Mouse (Mus musculus): ENCODE results near the gene Irf2bpl.

The Irf2bpl gene

GRCm38 (mm10) chr12:86885336-86885735 is 738 bp upstream of the Irf2bpl start:
- no peak for DNase-seq

DNA sequence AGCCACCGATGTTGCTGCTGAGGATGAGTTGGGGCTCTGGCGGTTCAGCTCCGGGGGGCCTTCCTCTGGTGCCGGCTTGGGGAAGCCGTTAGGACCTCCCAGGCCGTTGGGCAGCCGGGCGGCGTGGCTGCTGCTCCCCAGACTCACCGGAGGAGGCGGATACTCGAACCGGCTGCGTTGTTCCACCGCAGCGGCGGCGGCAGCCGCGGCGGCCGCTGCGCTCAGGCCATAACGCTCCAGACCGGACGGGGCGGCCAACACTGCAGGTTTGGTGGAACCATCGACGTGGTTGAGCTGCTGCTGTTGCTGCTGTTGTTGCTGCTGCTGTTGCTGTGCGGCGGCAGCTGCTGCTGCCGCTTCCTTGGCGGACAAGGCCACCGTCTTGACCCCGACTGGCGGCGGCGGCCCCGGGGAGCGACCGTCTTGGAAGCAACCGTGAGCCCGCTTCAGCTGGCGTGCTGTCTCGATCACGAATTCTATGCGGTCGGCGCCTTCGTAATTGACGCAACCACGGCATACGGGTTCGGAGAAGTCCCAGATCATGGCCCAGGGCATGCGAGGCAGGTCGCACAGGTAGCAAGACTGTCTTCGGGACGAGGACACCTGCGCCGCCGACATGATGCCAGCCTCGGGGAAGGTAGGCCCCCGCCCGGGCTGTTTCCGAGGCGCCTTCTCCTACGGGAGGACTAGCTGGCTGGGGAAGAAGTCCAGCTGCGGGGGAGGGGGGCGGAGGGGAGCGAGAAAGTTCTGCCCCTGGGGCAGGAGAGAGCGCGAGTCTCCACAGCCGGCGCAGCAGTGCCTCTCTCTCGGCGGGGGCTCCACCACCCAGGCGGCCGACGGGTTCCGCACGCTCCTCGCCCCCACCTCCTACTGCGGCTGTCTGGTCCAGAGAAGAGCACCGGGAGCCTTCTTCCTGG is 1.1 kb downstream of the Irf2bpl start:
- no peak for DNase-seq

- no peak for DNase-seq
Measured at GRCm38 (mm10) chr12:86883019-86883279, 1.6 kb downstream of the Irf2bpl start.

DNA sequence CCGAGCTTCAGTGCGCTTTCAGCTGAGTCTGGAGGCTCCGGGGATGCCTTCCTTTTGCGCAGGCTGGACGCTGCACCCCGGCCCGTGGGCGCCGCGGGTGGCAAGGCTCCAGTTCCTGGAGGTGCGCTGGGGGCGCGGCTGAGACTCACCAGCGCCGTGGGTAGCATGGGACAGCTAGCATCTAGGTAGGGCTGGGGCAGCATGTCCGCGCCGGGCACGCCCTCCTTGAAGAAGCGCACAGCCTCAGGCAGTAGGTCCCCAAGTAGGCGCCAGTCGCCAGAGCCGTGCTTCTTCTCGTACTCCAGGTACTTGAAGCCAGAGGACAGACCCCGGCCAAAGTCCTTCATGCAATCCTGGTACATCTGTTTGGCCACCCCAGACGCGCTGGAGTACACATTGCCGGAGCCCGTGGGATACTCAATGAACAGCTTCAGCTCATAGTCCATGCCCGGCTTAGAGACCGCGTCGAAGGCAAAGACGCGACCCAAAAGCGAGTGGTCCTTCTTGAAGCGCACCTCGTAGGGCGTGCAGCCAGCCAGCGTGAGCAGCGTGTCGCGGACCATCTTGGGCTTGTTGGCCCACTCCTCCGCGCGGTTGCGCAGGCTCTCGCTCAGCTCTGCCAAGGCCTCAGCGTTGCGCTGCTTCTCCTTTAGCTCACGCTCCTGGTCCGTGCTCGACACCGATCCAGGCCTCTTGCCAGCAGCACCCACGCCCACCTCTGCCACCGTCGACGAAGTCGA is 2.1 kb downstream of the Irf2bpl start:
- peak; percentile 85 for DNase-seq

DNA sequence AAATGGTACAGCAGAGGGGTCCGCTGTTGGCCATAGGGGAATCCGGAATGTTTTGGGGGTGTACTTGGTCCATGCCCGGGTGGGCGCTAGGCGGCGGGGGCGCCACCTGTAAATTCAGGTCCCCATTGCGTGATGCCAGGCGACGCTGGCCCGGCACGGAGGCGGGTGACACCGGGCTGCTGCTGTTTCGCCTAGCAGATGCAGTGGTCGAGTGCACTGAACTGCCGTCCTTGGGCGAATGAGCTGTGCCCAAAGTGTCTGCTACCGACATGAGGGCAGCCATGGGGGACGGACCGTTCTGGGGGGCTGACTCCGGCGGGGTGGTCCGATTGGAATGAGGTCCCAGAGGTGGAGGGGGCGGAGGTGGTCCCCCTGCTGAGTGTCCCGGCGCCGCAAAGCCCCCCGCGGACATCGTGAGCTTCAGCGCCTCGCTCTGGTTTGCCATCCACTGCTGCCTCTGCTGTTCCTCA is 2.8 kb downstream of the Irf2bpl start:
- no peak for DNase-seq

GRCm38 (mm10) chr12:86880090-86880723 is 4.4 kb downstream of the Irf2bpl start:
- DNase-seq = no peak

GRCm38 (mm10) chr12:86879446-86880085 is 5.0 kb downstream of the Irf2bpl start:
- DNase-seq = no peak

GRCm38 (mm10) chr12:86878426-86879353 is 5.9 kb downstream of the Irf2bpl start:
- no peak for DNase-seq

DNA sequence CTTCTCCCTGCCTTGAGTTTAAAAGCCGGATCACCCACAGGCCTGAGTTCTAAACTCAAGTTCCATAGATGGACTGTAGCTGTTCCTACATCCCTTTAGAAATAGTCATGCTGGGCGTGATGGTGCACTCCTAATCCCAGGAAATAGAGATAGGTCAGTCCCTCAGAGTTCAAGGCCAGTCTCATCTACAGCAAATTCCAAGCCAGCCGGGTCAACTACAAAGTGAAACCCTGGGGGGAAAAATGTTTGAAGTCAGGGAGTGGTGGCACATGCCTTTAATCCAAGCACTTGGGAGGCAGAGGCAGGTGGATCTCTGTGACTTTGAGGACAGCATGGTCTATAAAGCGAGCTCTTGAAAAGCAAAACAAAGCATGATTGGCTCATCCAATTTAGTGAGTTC is 7.6 kb downstream of the Irf2bpl start:
- no peak for DNase-seq

GRCm38 (mm10) chr12:86876116-86876515 is 8.5 kb downstream of the Irf2bpl start:
- DNase-seq = no peak

DNA sequence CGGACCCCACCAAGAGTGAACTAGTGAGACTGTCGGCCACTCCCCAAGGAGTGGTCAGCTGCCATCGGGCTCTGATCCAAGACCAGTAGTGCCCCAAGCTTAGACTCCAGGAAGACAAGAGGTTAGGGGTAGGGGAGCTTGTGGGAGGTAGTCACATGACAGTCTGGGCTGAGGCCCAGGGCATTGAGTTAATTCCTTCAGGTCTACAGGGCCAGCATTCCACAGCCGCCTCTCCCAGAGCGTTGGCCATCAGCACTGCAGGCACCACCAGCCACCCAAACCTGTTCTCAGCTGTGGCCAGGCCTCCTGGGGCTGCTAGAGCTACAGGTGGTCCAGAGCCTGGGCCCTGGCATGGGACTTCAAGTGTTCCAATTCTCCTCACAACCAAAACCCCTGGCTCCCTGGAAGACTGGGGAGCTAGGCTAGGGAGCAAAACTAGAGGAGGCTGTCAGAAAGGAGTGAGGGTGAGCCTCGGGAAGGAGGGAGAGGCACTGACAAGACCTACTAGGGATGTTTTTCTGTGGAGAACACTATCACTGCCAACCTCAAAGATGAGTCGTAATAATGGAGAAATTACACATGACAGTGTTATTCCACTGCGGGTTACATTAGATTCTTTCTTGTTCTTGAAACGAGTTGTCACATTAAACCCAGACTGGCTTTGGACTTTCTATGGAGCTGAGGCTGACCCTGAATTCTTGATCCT is 12.1 kb downstream of the Irf2bpl start:
- DNase-seq = no peak

DNA sequence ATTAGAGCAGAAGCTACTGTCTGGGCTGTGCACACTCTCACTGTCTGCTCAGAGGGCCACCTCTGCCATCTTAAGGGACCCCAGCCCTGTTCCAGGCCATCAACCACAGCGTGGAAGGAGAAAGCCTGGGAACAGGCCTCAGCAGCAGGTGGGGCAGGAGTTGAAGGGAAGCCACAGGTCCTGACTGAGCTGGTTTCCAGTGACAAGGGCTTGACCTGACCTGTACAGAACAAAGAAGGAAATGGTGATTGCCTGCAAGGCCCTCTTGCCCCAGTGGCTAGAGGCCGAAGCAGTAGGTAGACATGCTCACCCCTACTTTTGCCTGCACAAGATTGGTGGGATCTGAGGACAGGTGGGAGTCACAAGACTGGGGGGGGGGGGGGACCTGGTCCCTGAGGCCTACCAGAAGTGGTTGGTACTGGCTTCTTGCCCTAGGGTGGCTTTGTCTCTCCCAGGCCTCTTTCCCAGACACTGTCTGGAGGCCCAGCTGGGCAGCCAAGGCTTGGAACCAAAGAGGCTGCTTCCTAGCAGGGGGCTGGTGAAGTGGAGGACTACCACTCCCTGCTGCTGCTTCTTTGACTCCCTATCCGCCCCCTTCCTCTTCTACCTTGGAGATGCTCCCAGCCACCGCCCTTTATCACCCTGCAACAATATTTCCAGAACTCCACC is 12.8 kb downstream of the Irf2bpl start:
- DNase-seq = no peak

- no peak for DNase-seq
Measured at GRCm38 (mm10) chr12:86870996-86871395, 13.6 kb downstream of the Irf2bpl start.

DNA sequence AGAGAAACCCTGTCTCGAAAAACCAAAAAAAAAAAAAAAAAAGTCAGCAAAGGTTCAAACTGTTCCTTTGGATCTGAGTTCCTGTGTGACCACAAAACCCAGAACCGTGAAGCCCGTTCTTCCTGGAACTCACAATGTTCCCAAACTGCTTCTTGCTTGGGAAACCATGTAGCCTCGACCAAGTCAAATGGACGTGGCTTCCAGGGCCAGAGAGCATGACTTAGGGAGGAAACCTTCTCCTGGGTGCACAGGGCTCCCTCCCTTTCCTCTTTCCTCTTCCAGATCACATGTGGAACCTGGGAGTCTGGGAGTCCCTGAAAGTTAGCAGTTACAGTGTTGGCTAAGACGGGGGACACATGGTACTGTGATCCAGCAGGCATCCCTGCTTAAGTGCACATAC is 14.8 kb downstream of the Irf2bpl start:
- no peak for DNase-seq

- no peak for DNase-seq
Measured at GRCm38 (mm10) chr12:86867271-86868223, 17.1 kb downstream of the Irf2bpl start.

- DNase-seq = no peak
Measured at GRCm38 (mm10) chr12:86864316-86865020, 20.1 kb downstream of the Irf2bpl start.

DNA sequence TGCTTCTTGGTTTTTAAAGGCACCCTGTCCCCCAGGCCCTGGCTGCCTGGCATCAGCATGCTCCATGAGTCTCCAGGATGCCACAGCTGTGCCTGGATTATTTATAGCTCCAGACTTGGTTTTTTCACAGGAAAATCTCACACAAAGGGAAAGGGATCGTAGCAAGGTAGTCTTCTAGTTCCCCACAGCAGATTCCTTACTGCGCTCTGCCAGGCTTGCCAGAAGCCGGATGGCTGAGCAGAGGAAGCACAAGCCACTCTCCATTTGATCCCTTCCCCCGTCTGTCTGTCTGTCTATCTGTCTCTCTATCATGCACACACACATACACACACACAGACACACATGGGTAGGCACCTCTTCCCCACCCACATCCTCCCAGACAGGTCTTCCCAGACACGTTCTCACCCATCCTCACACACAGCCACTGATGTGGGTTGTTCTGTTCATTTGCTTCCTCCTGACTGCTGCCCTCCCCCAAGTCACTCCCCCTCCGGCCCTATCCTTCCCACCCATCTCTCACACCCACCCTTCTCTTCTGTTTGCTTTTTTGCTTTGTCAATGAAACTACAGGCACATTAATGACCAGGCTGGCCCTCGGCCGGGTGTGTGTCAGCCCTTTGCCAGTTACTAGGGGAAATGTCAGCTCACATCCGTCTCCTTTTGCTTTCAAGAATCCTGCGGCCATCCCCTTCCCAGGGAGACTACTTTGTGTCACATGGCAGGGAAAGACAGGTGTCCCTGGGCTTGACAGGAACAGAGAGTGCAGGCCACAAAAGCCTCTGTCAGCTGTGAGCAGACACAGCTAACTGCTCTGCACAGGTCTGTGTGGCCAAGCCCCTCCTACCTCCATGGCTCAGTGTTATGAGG is 24.4 kb downstream of the Irf2bpl start:
- peak; percentile 49 for DNase-seq
